Mouse (Mus musculus): ENCODE results near the gene Egr4.

Gene Egr4

DNA sequence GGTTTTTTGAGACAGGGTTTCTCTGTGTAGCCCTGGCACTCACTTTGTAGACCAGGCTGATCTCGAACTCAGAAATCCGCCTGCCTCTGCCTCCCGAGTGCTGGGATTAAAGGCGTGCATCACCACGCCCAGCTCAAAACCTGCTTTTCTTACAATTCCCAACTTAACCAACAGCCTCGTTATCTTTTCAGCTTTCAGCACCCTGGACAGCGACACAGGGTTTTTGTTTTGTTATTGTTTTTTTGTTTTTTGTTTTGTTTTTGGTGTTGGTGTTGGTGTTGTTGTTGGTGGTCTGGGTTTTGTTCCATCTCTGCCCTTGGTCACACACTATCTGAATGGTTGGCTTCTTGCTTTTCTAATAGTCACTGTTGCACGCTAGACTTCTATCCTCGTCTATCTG, 15.2 kb downstream of the Egr4 start:
- no peak for DNase-seq (ENCODE audit: low read depth in 1 of 2, low spot score in 2 of 2)

DNA sequence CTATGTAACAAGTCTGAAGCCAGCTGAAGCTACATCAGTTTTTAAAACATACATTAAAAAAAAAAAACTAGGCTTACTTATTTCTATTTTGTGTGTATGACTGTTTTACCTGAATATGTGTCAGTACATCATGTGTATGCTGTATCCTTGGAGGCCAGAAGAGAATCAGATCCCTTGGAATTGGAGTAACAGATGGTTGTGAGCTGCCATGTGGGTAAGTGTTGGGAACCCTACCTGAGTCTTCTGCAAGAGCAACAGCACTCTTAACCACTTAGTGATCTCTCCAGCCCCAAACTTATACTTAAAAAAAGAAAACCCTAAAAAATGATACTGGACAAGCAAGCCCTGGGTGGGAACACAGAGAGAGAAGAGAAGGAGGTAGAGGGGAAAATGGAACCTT, 16.4 kb downstream of the Egr4 start:
- DNase-seq (ENCODE audit: low read depth in 1 of 2, low spot score in 2 of 2) = no peak

DNA sequence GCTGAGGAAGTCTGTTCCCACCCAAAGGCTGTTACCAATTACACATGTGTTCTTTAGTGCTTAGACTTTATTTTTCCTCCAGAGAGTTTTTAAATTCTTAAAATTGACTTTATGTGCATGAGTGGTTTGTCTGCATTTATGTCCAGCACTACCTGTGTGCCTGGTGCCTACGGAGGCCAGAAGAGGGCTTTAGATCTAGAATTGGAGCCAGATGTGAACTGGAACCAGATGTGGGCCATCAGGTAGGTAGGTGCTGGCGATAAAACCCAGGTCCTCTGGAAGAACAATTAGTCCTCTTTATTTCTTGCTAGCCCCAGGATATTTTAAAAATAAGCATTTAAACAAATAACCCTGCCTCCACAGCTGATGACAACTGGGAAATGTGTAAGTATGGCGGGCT, 21.8 kb downstream of the Egr4 start:
- DNase-seq (ENCODE audit: low read depth in 1 of 2, low spot score in 2 of 2) = no peak

DNA sequence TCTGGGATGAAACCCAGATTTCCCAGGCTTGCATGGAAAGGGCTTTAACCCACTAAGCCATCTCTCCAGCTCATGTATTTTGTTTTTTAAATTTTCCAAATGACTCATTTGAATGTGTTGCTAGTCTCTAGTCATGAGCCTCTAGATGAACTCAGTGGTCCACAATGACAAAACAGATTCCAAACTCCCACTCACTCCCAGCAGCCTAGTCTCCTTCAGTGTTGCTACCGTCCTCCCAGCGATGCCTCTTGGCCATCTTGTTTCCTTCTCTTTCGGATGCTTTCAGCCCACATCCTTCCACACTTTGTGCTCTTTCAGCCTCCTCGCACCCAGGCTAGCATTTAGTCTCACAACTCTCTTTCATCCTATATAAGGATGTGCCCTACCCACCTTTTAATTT, 23.1 kb downstream of the Egr4 start:
- no peak for DNase-seq (ENCODE audit: low read depth in 1 of 2, low spot score in 2 of 2)

DNA sequence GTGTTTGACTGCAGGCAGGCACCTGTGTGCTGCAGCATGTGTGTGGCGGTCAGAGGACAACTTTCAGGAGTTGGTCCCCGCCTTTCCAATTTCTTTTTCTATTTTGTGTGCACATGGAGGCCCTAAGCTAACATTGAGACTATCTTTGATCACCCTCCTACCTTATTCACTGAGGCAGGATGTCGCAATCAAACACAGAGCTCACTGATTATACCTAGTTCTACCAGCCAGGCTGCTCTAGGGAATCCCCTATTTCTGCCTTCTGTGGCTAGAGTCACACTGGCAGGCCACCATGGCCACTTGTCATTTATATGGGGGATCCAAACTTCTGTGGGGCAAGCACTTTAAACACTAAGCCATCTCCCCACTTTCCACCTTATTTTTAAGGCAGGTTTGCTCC, 23.7 kb downstream of the Egr4 start:
- no peak for DNase-seq (ENCODE audit: low read depth in 1 of 2, low spot score in 2 of 2)

DNA sequence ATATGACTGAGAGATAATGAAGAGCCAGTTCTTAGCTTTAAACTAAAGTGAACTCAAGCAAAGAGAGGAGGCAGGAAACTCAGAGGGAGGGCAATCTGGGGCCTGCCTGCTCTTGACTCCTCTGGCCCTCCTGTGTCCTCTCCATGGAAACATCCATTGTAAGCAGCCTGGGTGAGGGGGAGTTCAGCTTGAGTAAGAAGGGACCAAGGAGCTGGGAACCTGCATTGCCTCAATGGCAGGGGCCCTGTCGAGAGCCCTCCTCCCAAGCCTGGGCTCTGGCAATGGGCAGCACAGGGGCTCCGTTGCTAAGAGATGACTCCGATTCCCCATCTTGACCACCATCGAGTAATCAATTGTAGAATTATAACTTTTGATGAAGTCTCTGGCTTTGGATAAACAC, 24.9 kb downstream of the Egr4 start:
- no peak for DNase-seq (ENCODE audit: low read depth in 1 of 2, low spot score in 2 of 2)

- no peak for DNase-seq (ENCODE audit: low read depth in 1 of 2, low spot score in 2 of 2)
These were observed 27.7 kb downstream of the Egr4 start for GRCm38 (mm10) chr6:85485738-85486137.

DNA sequence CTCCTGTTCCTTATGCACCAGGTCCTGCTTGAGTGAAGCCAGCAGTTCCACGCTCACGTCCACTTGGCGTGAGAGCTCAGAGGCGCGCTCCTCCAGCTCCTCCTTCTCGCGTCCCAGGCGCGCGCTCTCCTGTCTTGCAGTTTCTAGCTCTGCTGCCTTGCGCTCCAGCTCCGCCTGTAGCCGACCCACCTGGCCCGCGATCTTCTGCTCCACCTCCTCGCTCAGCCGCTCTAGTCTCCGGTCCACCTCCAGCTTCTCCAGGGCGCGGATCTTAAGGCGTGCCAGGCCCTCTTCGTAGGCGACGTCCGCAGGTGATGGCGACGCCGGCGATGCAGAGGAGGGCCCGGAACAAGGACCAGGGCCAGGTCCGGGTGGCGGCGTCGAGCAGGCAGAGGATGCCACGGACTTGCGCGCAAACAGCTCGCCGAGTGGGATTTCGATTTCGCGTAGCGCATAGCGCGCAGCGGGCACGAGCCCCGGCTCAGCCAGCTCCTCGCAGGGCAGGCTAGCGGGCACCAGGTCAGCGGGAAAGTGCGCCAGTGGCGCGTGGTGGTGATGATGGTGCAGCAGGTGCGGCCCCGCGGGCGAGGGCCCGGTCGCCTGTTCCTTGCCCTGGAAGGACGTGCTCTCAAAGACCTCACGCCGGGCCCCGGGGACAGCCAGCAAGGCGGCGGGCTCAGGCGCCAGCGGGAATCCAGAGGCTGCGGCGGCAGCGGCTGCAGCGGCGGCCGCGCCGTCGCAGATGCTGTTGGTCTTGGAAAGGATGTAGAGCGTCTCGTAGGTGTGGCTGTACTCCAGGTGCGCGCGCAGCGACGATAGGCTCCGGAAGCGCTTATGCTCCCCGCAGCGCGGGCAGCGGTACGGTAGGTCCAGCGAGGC, 29.3 kb downstream of the Egr4 start:
- no peak for DNase-seq (ENCODE audit: low read depth in 1 of 2, low spot score in 2 of 2)

DNA sequence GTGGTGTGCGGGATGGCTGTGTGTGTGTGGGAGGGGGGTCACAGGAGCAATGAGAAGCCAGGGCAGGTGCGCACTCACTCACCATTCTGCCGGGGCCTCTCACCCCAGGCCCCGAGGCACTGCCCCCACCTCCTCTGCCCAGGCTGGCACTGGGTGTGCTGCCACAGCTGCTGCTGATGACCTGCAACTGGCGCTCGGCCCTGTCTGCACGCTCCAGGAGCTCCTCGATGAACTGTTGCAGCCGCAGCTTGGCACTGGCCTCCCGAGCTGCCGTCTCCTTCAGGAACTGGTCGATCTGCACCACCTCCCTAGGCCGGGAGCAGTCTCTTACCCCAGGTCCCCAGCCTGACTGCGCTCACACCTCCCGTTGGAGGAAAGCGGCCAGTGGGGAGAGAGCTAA, 32.7 kb downstream of the Egr4 start:
- DNase-seq (ENCODE audit: low read depth in 1 of 2, low spot score in 2 of 2) = no peak

DNA sequence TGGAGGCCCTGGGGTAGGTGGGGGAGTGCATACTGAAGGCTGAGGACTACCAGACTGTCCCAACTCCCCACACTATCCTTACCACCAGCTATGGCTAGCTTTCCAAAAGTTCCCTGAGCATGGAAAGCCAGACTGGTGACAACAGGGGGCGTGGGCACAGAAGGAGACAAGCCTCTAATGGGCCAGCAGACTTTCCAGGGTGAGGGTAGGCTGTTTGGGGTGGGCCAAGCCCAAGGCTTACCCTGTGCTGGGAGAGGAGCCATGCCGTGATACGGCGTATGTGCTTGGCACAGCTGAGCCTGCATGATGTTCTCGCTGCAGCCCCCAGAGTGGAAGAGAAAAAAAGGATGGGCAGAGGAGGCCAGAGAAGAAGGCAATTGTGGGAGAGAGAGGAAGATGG, 33.4 kb downstream of the Egr4 start:
- DNase-seq (ENCODE audit: low read depth in 1 of 2, low spot score in 2 of 2) = no peak

DNA sequence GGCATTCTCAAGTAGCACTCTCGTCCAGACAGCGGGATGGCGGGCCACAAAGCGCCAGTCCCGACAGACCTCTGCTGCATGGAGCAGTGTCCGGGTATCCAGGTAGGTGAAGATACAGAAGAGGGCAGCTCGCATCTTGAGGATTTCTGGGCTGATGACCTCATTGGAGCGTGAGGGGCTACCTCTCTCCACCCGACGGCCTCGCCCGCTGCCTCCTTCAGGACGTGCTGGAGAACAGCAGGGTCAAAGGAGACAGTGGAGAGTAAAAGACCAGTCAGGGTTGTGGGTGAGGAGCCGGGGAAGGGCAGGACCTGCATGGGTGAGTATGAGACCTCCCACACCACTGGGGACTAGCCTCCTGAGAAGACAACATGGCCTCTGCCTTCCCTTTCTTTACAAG, 35.0 kb downstream of the Egr4 start:
- DNase-seq (ENCODE audit: low read depth in 1 of 2, low spot score in 2 of 2) = no peak

DNA sequence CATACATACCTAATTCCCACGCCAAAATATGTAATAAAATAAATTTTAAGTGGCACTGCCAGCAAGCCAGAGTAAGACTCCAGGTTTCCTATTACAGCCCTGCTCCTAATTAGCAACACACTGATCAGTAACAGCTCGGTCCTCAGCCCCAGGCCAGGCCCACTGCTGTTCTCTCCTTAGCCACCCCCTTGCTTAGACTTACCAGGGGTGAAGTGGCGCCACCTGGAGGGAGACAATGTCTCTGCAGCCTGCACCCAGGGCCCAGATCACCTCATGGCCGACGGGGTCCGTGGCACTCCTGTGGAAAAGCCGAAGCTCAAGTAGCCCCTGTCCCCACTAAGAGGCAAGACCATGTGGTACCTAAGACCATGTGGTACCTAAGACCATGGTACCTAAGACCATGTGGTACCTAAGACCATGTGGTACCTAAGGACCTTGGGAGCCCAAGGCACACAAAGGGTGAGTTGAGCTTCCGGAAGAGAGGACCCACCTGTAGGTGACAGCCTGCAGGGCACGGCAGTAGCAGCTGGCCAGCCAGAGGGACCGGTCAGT, 35.9 kb downstream of the Egr4 start:
- DNase-seq (ENCODE audit: low read depth in 1 of 2, low spot score in 2 of 2) = no peak

DNA sequence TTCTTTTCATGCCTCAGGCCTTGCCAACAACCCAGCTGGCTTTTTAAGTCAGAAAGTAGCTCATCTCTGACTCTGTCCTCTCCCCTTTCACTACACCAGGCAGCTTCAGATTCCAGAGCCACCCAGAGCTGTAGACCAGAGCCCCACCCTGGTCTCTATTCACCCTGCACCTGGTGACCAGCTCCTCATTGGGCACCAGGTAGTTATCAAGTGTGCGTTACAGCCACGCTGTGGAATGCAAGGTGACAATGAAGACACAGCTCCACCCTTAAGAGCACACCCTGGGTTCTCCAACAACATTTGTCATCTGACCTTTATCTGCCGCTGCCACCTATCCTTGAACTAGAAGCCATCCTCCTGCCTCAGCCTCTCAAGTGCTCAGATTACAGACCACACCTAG, 37.8 kb downstream of the Egr4 start:
- DNase-seq (ENCODE audit: low read depth in 1 of 2, low spot score in 2 of 2) = no peak

DNA sequence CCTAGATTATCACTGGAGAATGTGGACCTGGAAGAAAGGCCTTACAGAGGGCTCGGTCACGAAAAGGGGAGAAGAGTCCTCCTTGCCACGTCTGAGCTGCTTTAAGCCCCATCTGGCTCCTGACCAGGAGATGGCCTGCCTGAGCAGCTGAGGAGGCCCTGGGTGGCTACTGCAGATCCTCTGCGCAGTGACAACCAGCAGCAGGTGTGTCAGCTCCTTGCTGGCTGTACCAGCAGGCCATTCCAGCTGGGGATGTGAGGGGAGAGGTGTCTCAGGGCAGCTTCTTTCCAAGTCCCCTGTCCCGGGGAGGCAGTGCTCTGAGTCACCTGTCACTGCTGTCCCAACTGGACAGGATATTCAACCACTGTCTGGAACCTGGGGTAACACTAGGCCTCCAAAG, 40.8 kb downstream of the Egr4 start:
- no peak for DNase-seq (ENCODE audit: low read depth in 1 of 2, low spot score in 2 of 2)

- DNase-seq (ENCODE audit: low read depth in 1 of 2, low spot score in 2 of 2) = no peak
These were observed 41.4 kb downstream of the Egr4 start for GRCm38 (mm10) chr6:85471962-85472361.

GRCm38 (mm10) chr6:85469660-85470430, 43.5 kb downstream of the Egr4 start:
- DNase-seq (ENCODE audit: low read depth in 1 of 2, low spot score in 2 of 2) = no peak

DNA sequence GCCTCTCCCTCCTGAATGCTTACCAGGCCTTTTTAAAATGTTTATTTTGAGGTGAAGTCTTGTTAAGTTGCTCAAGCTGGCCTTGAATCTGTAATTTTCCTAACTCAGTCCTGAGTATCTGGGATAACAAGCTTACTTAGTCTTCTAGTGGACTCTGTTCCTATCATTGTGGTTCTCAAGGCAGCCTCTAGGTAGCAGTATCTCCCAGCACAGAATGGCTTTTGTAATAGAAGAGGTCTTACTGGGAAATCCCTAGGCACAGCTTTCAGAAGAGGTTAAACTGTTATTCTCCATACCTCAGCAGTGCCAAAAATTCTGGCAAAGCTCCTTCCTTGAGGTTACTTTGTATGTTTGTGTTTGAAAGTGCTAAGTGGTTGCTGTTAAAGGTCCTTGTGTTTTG, 48.0 kb downstream of the Egr4 start:
- no peak for DNase-seq (ENCODE audit: low read depth in 1 of 2, low spot score in 2 of 2)
